Mouse (Mus musculus): ENCODE measurements at regions not wholly inside any gene's neighbourhood (a gene's known extent, or its start where the extent isn't known, plus 50 kb on each side); places are given as distances from the start of the nearest gene placed in this dataset.

DNA sequence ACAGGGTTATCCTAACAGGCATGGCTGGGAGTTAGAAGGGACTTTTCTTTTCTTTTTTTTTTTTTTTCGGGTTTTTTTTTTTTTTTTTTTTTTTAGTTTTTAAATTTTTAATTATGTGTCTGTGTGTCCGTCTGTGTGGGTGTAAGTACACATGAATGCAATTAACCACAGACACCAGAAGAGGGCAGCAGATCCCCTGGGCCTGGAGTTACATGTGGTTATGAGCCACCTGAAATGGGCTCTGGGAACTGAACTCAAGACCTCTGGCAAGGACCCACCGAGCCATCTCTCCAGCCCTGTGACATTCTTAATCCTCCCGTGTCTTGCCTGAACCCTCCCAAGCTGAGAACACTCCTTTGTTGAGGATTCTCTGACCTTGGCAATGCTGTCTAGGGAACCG lies 157.0 kb downstream of the Zfp36l2 start:
- H3K27ac ChIP-seq (ENCODE audit: low read depth) = no peak overlapping the region

DNA sequence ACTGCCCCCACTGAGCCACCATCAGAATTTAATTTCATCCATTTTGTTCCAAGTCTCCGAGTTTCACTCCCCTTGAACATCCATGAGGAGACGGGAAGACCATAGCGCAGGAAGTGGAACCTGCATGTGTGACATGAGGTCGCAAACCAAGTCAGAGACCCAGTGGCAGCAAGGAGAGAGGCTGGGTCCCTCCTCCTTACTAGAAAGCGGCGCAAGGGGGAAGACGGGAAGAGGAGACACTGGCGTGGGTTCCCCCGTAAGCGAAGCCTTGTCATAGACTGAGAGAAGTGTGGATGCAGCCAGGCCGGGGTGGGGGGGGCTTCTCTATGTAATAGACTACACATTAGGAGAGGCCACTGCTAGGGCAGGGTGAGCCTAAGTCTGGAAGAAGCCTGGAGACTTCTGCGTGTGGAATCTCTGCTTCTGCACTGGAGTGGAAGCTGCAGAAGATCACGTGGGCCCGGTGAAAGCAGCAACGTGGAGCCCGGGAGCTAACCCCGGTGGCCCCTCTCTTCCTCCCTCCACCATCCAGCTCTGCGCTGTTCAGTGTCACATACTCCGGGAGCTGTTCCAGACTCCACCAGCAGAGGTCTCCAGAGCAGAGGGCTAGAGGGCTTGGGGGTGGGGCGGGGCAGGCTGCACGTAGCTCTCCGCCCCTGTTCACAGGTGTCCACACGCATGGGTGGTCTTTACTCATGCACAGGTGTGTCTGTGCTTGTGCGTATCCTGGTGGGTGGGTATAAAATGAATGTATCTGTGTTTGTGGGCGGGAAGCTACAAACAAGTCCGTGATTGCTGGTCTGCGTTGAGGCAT lies 159.4 kb downstream of the Zfp36l2 start:
- H3K9me3 ChIP-seq (replicated peaks; ENCODE audit: control insufficient read depth, low read length) = no peaks in the 10 kb centered on the region
- H3K36me3 ChIP-seq (replicated peaks; ENCODE audit: control insufficient read depth, insufficient read depth, low read length) = no peaks in the 10 kb centered on the region
- no peak overlapping the region for H3K27ac ChIP-seq (ENCODE audit: low read depth)
- WGBS = 21% methylated on average over 27 of the region's 27 CpGs
- H3K27me3 ChIP-seq (ENCODE audit: control insufficient read depth, insufficient read depth, low read length) = no peaks in the 10 kb centered on the region
- H3K4me1 ChIP-seq (ENCODE audit: control insufficient read depth, insufficient read depth) = peaks cover 6% of the 10 kb centered on the region
- peak; percentile 81 for DNase-seq (ENCODE audit: low spot score)
- no peak overlapping the region for H3K9ac ChIP-seq (replicated peaks; ENCODE audit: low read depth, low read length)
- H3K4me3 ChIP-seq (ENCODE audit: low read depth, low read length) = no peak overlapping the region
- ATAC-seq (ENCODE audit: insufficient read depth, low read depth) = peak; percentile 83
- TF ChIP-seq CTCF (IDR thresholded peaks at IDR 0.05; ENCODE audit: low read depth) (peak; percentile 97), EP300 (IDR thresholded peaks at IDR 0.05; ENCODE audit: low read depth) (no peak)
- peak overlapping the region; percentile 5; the same call in 1 of the 2 replicates for H3K4me2 ChIP-seq (ENCODE audit: low read depth, low read length)

More for the DNA sequence above, 157.0 kb downstream of the Zfp36l2 start:
- no peak overlapping the region for H3K9ac ChIP-seq (replicated peaks; ENCODE audit: low read depth, low read length)
- TF ChIP-seq CTCF (IDR thresholded peaks at IDR 0.05; ENCODE audit: low read depth) = no peak
- no peak for TF ChIP-seq EP300 (IDR thresholded peaks at IDR 0.05; ENCODE audit: low read depth)
- no peak overlapping the region for H3K4me2 ChIP-seq (ENCODE audit: low read depth, low read length)
- H3K4me3 ChIP-seq (ENCODE audit: low read depth, low read length) = no peak overlapping the region
- ATAC-seq (ENCODE audit: insufficient read depth, low read depth) (no peak), DNase-seq (ENCODE audit: low spot score) (no peak)
- no peaks in the 10 kb centered on the region for H3K36me3 ChIP-seq (replicated peaks; ENCODE audit: control insufficient read depth, insufficient read depth, low read length)
- peaks cover 10% of the 10 kb centered on the region for H3K4me1 ChIP-seq (ENCODE audit: control insufficient read depth, insufficient read depth)
- H3K9me3 ChIP-seq (replicated peaks; ENCODE audit: control insufficient read depth, low read length) = no peaks in the 10 kb centered on the region
- WGBS = 90% methylated on average over 5 of the region's 5 CpGs
- no peaks in the 10 kb centered on the region for H3K27me3 ChIP-seq (ENCODE audit: control insufficient read depth, insufficient read depth, low read length)

DNA sequence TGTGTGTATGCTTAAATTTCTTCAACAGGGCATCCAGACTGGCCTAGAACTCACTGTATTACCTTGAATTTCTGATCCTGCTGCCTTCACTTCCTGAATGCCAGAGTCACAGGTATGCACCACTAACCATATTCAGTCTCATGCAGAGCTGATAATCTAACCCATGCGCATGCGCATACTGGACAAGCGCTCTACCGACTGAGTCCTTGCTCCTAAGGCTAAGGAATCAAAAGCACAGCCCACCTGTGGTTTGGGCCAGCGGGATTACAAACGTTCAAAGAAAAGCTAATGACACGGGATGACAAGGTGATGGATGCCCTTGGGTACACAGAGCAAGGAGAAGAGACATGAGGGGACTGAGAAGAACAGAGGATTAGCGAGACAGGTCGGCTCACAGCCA lies 160.5 kb downstream of the Zfp36l2 start:
- H3K9me3 ChIP-seq (replicated peaks; ENCODE audit: control insufficient read depth, low read length) = no peaks in the 10 kb centered on the region
- TF ChIP-seq CTCF (IDR thresholded peaks at IDR 0.05; ENCODE audit: low read depth) (no peak), EP300 (IDR thresholded peaks at IDR 0.05; ENCODE audit: low read depth) (no peak)
- ATAC-seq (ENCODE audit: insufficient read depth, low read depth) (no peak), DNase-seq (ENCODE audit: low spot score) (no peak)
- no peak overlapping the region for H3K9ac ChIP-seq (replicated peaks; ENCODE audit: low read depth, low read length)
- no peak overlapping the region for H3K27ac ChIP-seq (ENCODE audit: low read depth)
- H3K27me3 ChIP-seq (ENCODE audit: control insufficient read depth, insufficient read depth, low read length) = no peaks in the 10 kb centered on the region
- H3K4me1 ChIP-seq (ENCODE audit: control insufficient read depth, insufficient read depth) = peaks cover 6% of the 10 kb centered on the region
- no peak overlapping the region for H3K4me2 ChIP-seq (ENCODE audit: low read depth, low read length)
- no peak overlapping the region for H3K4me3 ChIP-seq (ENCODE audit: low read depth, low read length)
- H3K36me3 ChIP-seq (replicated peaks; ENCODE audit: control insufficient read depth, insufficient read depth, low read length) = no peaks in the 10 kb centered on the region
- WGBS = 85% methylated on average over 9 of the region's 9 CpGs

DNA sequence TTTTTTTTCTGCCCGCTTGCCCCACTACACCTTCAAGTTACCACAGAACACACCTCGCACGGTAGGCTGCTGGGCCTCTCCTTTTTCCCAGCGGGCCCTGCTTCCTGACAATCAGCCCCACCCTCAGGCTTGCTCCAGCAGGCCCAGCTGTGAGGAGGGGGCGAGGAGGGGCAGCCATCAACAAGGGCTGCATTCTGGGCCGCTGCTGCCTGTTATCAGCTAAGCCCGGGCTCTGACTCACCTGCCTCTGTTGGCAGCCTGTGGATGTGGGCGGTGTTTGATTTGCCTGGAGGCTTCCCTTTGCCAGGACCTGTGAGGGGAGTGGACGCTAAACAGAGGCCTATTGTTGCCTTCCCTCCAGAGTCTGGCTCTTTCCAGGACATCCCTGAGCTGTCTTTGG lies 161.6 kb downstream of the Zfp36l2 start:
- DNase-seq (ENCODE audit: low spot score) (peak; percentile 69), ATAC-seq (ENCODE audit: insufficient read depth, low read depth) (peak; percentile 70)
- 12% methylated on average over 9 of the region's 9 CpGs for WGBS
- H3K4me3 ChIP-seq (ENCODE audit: low read depth, low read length) = no peak overlapping the region
- no peak overlapping the region for H3K4me2 ChIP-seq (ENCODE audit: low read depth, low read length)
- H3K9me3 ChIP-seq (replicated peaks; ENCODE audit: control insufficient read depth, low read length) = no peaks in the 10 kb centered on the region
- H3K9ac ChIP-seq (replicated peaks; ENCODE audit: low read depth, low read length) = no peak overlapping the region
- H3K27ac ChIP-seq (ENCODE audit: low read depth) = no peak overlapping the region
- no peaks in the 10 kb centered on the region for H3K36me3 ChIP-seq (replicated peaks; ENCODE audit: control insufficient read depth, insufficient read depth, low read length)
- H3K4me1 ChIP-seq (ENCODE audit: control insufficient read depth, insufficient read depth) = peaks cover 6% of the 10 kb centered on the region
- TF ChIP-seq EP300 (IDR thresholded peaks at IDR 0.05; ENCODE audit: low read depth) (no peak), CTCF (IDR thresholded peaks at IDR 0.05; ENCODE audit: low read depth) (no peak)
- H3K27me3 ChIP-seq (ENCODE audit: control insufficient read depth, insufficient read depth, low read length) = no peaks in the 10 kb centered on the region

- ATAC-seq (ENCODE audit: insufficient read depth, low read depth) = no peak
- Histone ChIP-seq H3K27ac (ENCODE audit: low read depth) (no peak overlapping the region), H3K4me3 (ENCODE audit: low read depth, low read length) (no peak overlapping the region), H3K27me3 (ENCODE audit: control insufficient read depth, insufficient read depth, low read length) (no peaks in the 10 kb centered on the region), H3K9me3 (replicated peaks; ENCODE audit: control insufficient read depth, low read length) (no peaks in the 10 kb centered on the region), H3K4me2 (ENCODE audit: low read depth, low read length) (no peak overlapping the region), H3K36me3 (replicated peaks; ENCODE audit: control insufficient read depth, insufficient read depth, low read length) (no peaks in the 10 kb centered on the region), H3K4me1 (ENCODE audit: control insufficient read depth, insufficient read depth) (peaks cover 6% of the 10 kb centered on the region), H3K9ac (replicated peaks; ENCODE audit: low read depth, low read length) (no peak overlapping the region)
- TF ChIP-seq CTCF (IDR thresholded peaks at IDR 0.05; ENCODE audit: low read depth) (no peak), EP300 (IDR thresholded peaks at IDR 0.05; ENCODE audit: low read depth) (no peak)
- 73% methylated on average over 7 of the region's 7 CpGs for whole genome bisulfite sequencing
- no peak for DNase-seq (ENCODE audit: low spot score)
These were observed 165.4 kb downstream of the Zfp36l2 start for GRCm38 (mm10) chr17:84022358-84022757.

DNA sequence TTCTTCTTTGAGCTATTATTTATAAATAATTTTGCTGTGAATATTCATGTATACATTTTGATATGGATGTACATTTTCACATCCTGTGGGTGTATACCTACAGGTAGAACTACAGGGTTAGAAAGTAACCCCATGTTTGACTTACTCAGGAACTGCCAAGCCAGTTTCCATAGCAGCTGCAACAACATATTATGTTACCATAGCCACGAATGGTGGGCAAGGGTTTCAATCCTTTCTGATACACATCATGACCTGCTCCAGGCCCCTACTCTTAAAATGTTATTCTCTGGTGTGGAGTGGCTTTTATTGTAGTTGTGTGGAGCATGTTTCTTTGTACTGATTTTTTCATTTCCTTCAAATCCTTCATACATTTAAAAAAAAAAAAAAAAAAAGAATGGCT lies 168.9 kb downstream of the Zfp36l2 start:
- Histone ChIP-seq H3K4me2 (ENCODE audit: low read depth, low read length) (no peak overlapping the region), H3K36me3 (replicated peaks; ENCODE audit: control insufficient read depth, insufficient read depth, low read length) (no peaks in the 10 kb centered on the region), H3K4me3 (ENCODE audit: low read depth, low read length) (no peak overlapping the region), H3K27me3 (ENCODE audit: control insufficient read depth, insufficient read depth, low read length) (no peaks in the 10 kb centered on the region), H3K27ac (ENCODE audit: low read depth) (no peak overlapping the region), H3K9ac (replicated peaks; ENCODE audit: low read depth, low read length) (no peak overlapping the region), H3K4me1 (ENCODE audit: control insufficient read depth, insufficient read depth) (peaks cover 18% of the 10 kb centered on the region), H3K9me3 (replicated peaks; ENCODE audit: control insufficient read depth, low read length) (no peaks in the 10 kb centered on the region)
- DNase-seq (ENCODE audit: low spot score) (no peak), ATAC-seq (ENCODE audit: insufficient read depth, low read depth) (no peak)
- 56% methylated on average over 1 of the region's 1 CpGs for WGBS
- TF ChIP-seq EP300 (IDR thresholded peaks at IDR 0.05; ENCODE audit: low read depth) (no peak), CTCF (IDR thresholded peaks at IDR 0.05; ENCODE audit: low read depth) (no peak)
